Mouse (Mus musculus) G1E (cell line): ENCODE measurements at regions not wholly inside any gene's neighbourhood (a gene's known extent, or its start where the extent isn't known, plus 50 kb on each side); places are given as distances from the start of the nearest gene placed in this dataset.

Experiments
- CTCF ChIP-seq: IDR thresholded peaks from 2 replicates; pipeline ENCODE4 v1.5.1; 2012; ENCODE audit warnings: low read depth, low read length, inconsistent platforms, mixed read lengths
- GATA1 ChIP-seq: IDR thresholded peaks from 2 replicates; pipeline ENCODE4 v1.6.1; 2012; ENCODE audit warnings: borderline replicate concordance, low read length, inconsistent platforms, mixed read lengths
- TAL1 ChIP-seq: conservative IDR thresholded peaks from 2 replicates; pipeline ENCODE4 v1.6.1; 2012; ENCODE audit warnings: low read depth, low read length, inconsistent platforms, mixed read lengths

- no peak for TF ChIP-seq TAL1
- TF ChIP-seq GATA1: no peak
- TF ChIP-seq CTCF: no peak
Measured at GRCm38 (mm10) chr14:16178227-16178626, 70.9 kb upstream of the Ngly1 start.
